Mouse (Mus musculus) CD4-positive, CD25-positive, alpha-beta regulatory T cell (primary cell): Measurements from ENCODE around the gene Sall4. TPM values are rescaled to one million over a fixed set of nuclear protein-coding genes. Genes with fewer than 3 reads are reported as not detected.

ENCODE experiments used
- polyA plus RNA-seq: library from polyadenylated mRNA; unstranded; fragments of 100-300 nt; shearing (Covaris generic); gene quantifications from one replicate; pipeline ENCODE4 v1.2.1, GENCODE M21; 2017

The Sall4 gene
- 0.07 TPM for polyA plus RNA-seq

DNA sequence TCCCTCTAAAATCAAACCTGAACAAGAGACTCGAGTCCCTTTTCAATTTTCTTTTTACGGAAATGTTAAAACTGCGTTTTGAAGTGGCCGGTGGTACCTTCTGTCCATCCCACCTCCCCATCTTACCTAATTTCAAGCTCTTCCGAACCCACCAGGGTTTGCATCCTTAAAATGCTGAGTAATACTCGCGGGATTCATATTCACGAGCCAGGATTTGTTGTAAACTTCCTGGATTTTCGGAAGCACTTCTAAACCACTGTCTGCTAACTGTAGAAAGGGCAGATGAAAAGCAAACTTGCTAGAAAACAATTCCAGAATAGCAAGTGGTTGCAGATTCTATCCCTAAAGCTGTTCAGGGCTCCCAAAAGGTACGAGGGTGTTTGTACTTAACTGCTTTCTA, at the start of gene Sall4:
Sall4 (minus strand) TSS at position 362 of the 400 bp plus-strand sequence.

DNA sequence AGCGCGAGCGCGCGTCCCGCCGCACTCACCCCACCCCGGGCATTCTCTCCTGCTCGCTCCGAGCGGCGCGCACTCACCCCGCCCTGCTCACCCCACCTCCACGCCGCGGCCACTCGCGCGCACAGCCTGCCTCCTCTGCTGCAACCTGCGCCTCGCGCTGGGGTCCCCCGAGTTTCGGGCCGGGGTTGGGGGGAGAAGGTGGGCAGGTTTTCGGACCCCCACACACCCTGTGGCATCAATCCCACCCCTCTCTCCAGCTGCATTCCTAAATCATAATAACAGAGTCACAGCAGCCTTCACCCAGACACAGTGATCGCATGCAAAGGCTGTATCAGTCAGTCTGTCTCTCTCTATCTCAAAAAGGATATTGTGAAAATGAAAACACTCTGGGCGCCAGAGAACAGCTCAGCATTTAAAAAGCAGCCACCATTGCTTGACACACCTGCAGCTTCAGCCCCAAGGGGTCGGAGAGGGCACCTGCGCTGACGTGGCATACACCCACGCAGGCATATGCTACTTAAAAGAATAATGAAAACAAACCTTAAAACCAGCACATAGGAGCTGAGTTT, 25.6 kb downstream of the Sall4 start, which contains the start of gene Atp9a:
Atp9a (minus strand) TSS at position 351 of the 569 bp plus-strand sequence.

Other genes with a start within 250 kb of the Sall4 start
- gene Nfatc2, start 166.3 kb downstream of the Sall4 start, polyA plus RNA-seq = 69.6 TPM
- 27.6 TPM for gene Atp9a, start 25.5 kb downstream of the Sall4 start, polyA plus RNA-seq
- 33.9 TPM for gene Zfp64, start 187.6 kb upstream of the Sall4 start, polyA plus RNA-seq